ENCODE assay signal across 14 mouse cellular contexts in genomic region chr1:166169713-166170112, GRCm38 (mm10). TPM values are rescaled to one million over a fixed set of nuclear protein-coding genes. Genes with fewer than 3 reads are reported as not detected.
A peak's percentile ranks its signal among the peaks of the same experiment; 100 is the strongest.
DNase-seq lines count a peak whose midpoint lies in the region.
"Had no signal": no experiment of that assay in that cellular context is flagged by ENCODE, and none has a peak within 500 bp of the region (broad histone marks: within the 10 kb centered on the region; RNA-seq: fewer than 3 reads in every experiment).

No protein-coding gene starts in this region.

- peak; percentile 26 to 51 for DNase-seq in adrenal gland, adult (ENCODE audit: inconsistent age in 2 of 2, low spot score in 1 of 2)
- DNase-seq in adrenal gland, adult 18-20 months (ENCODE audit: low spot score in 2 of 2), result no peak
- DNase-seq in adrenal gland, postnatal 14 days, result peak; percentile 16
- no peak for DNase-seq in adrenal gland, adult 8-10 months
- peak; percentile 60 for DNase-seq in heart, adult 11 months
- DNase-seq in heart, postnatal 10 days, result no peak
- DNase-seq in 416B (ENCODE audit: low read depth), result peak; percentile 86
- DNase-seq in left cerebral cortex, adult 11 months (ENCODE audit: low spot score), result no peak
- DNase-seq: cerebellum, adult 11-12 months; cerebellum, adult 2 months; cerebellum, adult 9-10 months; cerebellum, postnatal 10 days; cerebellum, postnatal 25 days; forebrain, postnatal 0 days had no signal

- intact Hi-C loops in heart, postnatal 10 days (cut with DNase I), result no loop called here

RNA-seq across cellular contexts. Expression of gene Gpa33, which starts 39.7 kb away (rescaled TPM):
- total RNA-seq in adrenal gland, adult 18-20 months (2021), result under 1 TPM in 1 of 2 experiments, not detected in 1; 0.17 TPM
- total RNA-seq in adrenal gland, postnatal 14 days (2021), result 0.15 TPM in 1 of 2 replicates, not detected in the other
- total RNA-seq in adrenal gland, adult 8-10 months (2022), result under 1 TPM in 2 of 4 experiments, not detected in 2; 0.56 to 0.62 TPM
- not detected for total RNA-seq in heart, postnatal 10 days (2021)

RNA-seq across cellular contexts. Expression of gene Dusp27, which starts 42.0 kb away (rescaled TPM):
- not detected for total RNA-seq in adrenal gland, adult 18-20 months (2021)
- 0.07 and 0.26 TPM in 2 replicates for total RNA-seq in adrenal gland, postnatal 14 days (2021)
- total RNA-seq in adrenal gland, adult 8-10 months (2022), result under 1 TPM in 3 of 4 experiments, not detected in 1; 0.21 to 0.22 (median 0.22) TPM
- total RNA-seq in heart, postnatal 10 days (2021), result 10 to 100 TPM; 53.6 to 60.3 TPM

Comparison
In these comparisons a context has a peak if more than half of its experiments do, and no peak if none do; other contexts are left out.
1. DNase-seq: peak in adrenal gland, adult (2 of 2), adrenal gland, postnatal 14 days (single experiment), heart, adult 11 months (single experiment) and 416B (single experiment); none in adrenal gland, adult 18-20 months (0 of 2), adrenal gland, adult 8-10 months (single experiment), heart, postnatal 10 days (0 of 2) and left cerebral cortex, adult 11 months (single experiment).
2. RNA of gene Dusp27, which starts 42.0 kb away (total RNA-seq): 53.6 to 60.3 TPM in heart, postnatal 10 days; 0.21 to 0.22 TPM in adrenal gland, adult 8-10 months, 0.07 to 0.26 TPM in adrenal gland, postnatal 14 days and not detected in adrenal gland, adult 18-20 months; every median in the first group is over 10 times any median in the second.